9 mouse cellular contexts compared by ENCODE assay signal in the genomic region with DNA sequence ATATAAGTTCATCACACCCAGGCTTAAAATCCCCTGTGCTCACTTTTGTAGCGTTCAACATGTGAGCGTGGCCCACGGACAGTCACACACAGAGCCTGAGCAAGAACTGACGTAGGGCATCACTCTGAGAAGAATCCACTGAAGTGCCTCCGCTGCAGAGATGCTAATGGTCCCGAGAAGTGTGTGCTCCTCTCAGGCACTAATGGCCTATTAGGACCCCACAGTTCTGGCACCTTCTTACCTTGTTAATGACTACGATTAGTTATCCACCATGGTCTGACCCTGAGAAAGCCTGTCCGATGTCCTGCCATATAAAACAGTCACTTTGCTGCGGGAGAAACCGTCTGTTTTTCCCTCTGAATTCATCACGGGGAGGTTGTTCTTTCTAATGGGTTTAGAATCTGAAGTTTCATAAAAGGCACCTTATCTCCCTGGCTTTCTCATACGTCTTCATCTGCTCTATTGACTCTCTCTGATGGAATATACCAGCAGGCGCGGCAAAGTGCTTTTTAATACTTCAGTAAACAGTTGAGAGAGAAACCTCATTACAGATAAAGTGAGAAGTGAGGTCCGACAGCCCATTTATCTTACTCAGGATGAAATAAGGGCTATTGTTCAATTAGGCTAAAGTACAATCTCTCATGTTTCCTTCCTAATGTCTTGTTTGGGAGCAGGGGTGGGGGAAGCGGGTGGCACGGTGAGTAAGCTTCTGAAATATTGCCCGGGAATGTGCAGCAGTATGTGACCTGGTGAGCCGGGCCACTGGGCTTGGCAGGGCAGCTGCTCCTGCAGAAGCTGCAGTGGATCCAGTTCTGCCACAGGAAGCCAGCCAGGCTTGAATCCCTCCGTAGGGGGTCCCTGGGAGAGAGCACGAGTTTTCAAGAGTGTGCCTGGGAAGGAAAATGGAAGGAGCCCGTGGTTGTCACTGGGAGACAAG. TPM values are rescaled to one million over a fixed set of nuclear protein-coding genes. Genes with fewer than 3 reads are reported as not detected.
DNase-seq lines count a peak whose midpoint lies in the region; ATAC-seq and TF ChIP-seq lines count a peak whose summit lies in the region.
"Had no signal": no experiment of that assay in that cellular context is flagged by ENCODE, and none has a peak within 500 bp of the region (broad histone marks: within the 10 kb centered on the region; RNA-seq: fewer than 3 reads in every experiment).

No protein-coding gene starts in this region.

- H3K4me3 ChIP-seq in heart, embryonic 12.5 days, result no peak overlapping the region
- no peak overlapping the region for H3K4me3 ChIP-seq in kidney, embryonic 14.5 days (ENCODE audit: low read length)
- no peak overlapping the region for H3K4me3 ChIP-seq in layer of hippocampus, adult 2 months

- no peak for ATAC-seq in heart, embryonic 12.5 days (ENCODE audit: insufficient number of reproducible peaks, low FRiP score)
- peak; percentile 92 for ATAC-seq in kidney, embryonic 14.5 days (ENCODE audit: low FRiP score, low TSS enrichment)

- H3K27ac ChIP-seq in heart, embryonic 12.5 days (ENCODE audit: poor library complexity, severe bottlenecking), result no peak overlapping the region
- H3K27ac ChIP-seq in kidney, embryonic 14.5 days (ENCODE audit: low read depth, low read length), result no peak overlapping the region
- H3K27ac ChIP-seq in layer of hippocampus, adult 2 months, result no peak overlapping the region

- H3K4me2 ChIP-seq in heart, embryonic 12.5 days, result peak overlapping the region; percentile 41
- peak overlapping the region; percentile 5 for H3K4me2 ChIP-seq in kidney, embryonic 14.5 days (replicated peaks; ENCODE audit: low read depth, low read length)

- no peak overlapping the region for H3K9ac ChIP-seq in heart, embryonic 12.5 days
- no peak overlapping the region for H3K9ac ChIP-seq in kidney, embryonic 14.5 days (ENCODE audit: low read depth, low read length)

- TF ChIP-seq CTCF in layer of hippocampus, adult 2 months (conservative IDR thresholded peaks at IDR 0.05), result no peak

- peak; percentile 56 to 67 for DNase-seq in urinary bladder, adult 18-20 months (ENCODE audit: low spot score in 2 of 2)
- no peak for DNase-seq in urinary bladder, postnatal 10 days (ENCODE audit: low spot score)
- DNase-seq in neural tube, embryonic 10.5 days (ENCODE audit: extremely low spot score, low spot score), result peak; percentile 47
- DNase-seq in yolk sac, embryonic 10.5 days (ENCODE audit: low spot score), result no peak
- no peak for DNase-seq in layer of hippocampus, adult 2 months (ENCODE audit: low spot score in 2 of 2)
- DNase-seq in layer of hippocampus, adult 18-20 months (ENCODE audit: low spot score in 2 of 2), result no peak

- H3K9me3 ChIP-seq in heart, embryonic 12.5 days (replicated peaks), result no peaks in the 10 kb centered on the region; the same call in 1 of the 2 replicates
- no peaks in the 10 kb centered on the region for H3K9me3 ChIP-seq in kidney, embryonic 14.5 days (ENCODE audit: control insufficient read depth, low read length)

- H3K36me3 ChIP-seq in heart, embryonic 12.5 days, result no peaks in the 10 kb centered on the region
- H3K36me3 ChIP-seq in kidney, embryonic 14.5 days (ENCODE audit: control insufficient read depth, insufficient read depth, low read length), result no peaks in the 10 kb centered on the region
- H3K36me3 ChIP-seq: G1E had no signal

- H3K4me1 ChIP-seq in heart, embryonic 12.5 days (replicated peaks), result peaks cover 11% of the 10 kb centered on the region
- peaks cover 7% of the 10 kb centered on the region; the same call in 1 of the 2 replicates for H3K4me1 ChIP-seq in kidney, embryonic 14.5 days (ENCODE audit: control insufficient read depth, insufficient read depth, low read length)

- no peaks in the 10 kb centered on the region for H3K27me3 ChIP-seq in heart, embryonic 12.5 days (replicated peaks)
- peaks cover 10% of the 10 kb centered on the region; the same call in 1 of the 2 replicates for H3K27me3 ChIP-seq in kidney, embryonic 14.5 days (ENCODE audit: control insufficient read depth, insufficient read depth, low read length)

- WGBS in heart, embryonic 12.5 days, result 51% methylated on average over 22 of the region's 22 CpGs
- whole genome bisulfite sequencing in kidney, embryonic 14.5 days, result 21% methylated on average over 22 of the region's 22 CpGs

RNA-seq across cellular contexts. Expression of a gene that starts 55.5 kb away (rescaled TPM):
- 145 and 147 TPM in 2 replicates for polyA plus RNA-seq in heart, embryonic 12.5 days (2016; fragmentation: Nextera tagmentation; extraction: Ambion mirVana)
- polyA plus RNA-seq in kidney, embryonic 14.5 days (2014; fragmentation: Nextera tagmentation; extraction: Ambion mirVana), result 82.7 and 94.3 TPM in 2 replicates
- 10 to 100 TPM; 51.9 to 52.3 TPM for total RNA-seq in layer of hippocampus, adult 2 months (2021)
- total RNA-seq in layer of hippocampus, adult 18-20 months (2021), result 10 to 100 TPM; 53.0 to 54.0 TPM

Comparison
In these comparisons a context has a peak if more than half of its experiments do, and no peak if none do; other contexts are left out.
1. DNase-seq: peak in urinary bladder, adult 18-20 months (2 of 2) and neural tube, embryonic 10.5 days (single experiment); none in urinary bladder, postnatal 10 days (single experiment), yolk sac, embryonic 10.5 days (single experiment), layer of hippocampus, adult 2 months (0 of 2) and layer of hippocampus, adult 18-20 months (0 of 2).